Mouse (Mus musculus) myocyte (in vitro differentiated cells): Measurements from ENCODE around the gene Tent4b.

Experiments used
- CEBPB ChIP-seq: IDR thresholded peaks from 2 replicates; pipeline ENCODE4 v1.6.1; 2011; ENCODE audit warnings: mild to moderate bottlenecking, moderate library complexity; ENCODE audit not compliant: poor library complexity, insufficient read depth, severe bottlenecking
- E2F4 ChIP-seq: IDR thresholded peaks from one replicate; pipeline ENCODE4 v1.6.1; 2011; ENCODE audit warnings: mild to moderate bottlenecking, control low read depth, moderate library complexity; ENCODE audit not compliant: insufficient read depth
- MAX ChIP-seq: IDR thresholded peaks from one replicate; pipeline ENCODE4 v1.6.1; 2011; ENCODE audit warnings: low read depth, mild to moderate bottlenecking, control low read depth
- MYOD1 ChIP-seq, 3 experiments: IDR thresholded peaks; one replicate each; pipeline ENCODE4 v1.6.1; 2011; ENCODE audit warnings: control low read depth in 2 of 3, low read depth in 2 of 3, mild to moderate bottlenecking in 2 of 3, moderate library complexity in 1 of 3; ENCODE audit not compliant: insufficient read length in 2 of 3, control insufficient read depth in 1 of 3
- MYOG ChIP-seq, 3 experiments: IDR thresholded peaks; one replicate each; pipeline ENCODE4 v1.6.1; 2011; ENCODE audit warnings: control low read depth in 2 of 3, low read depth in 2 of 3, mild to moderate bottlenecking in 2 of 3; ENCODE audit not compliant: insufficient read length in 2 of 3, control insufficient read depth in 1 of 3, insufficient read depth in 1 of 3
- POLR2A ChIP-seq: IDR thresholded peaks from one replicate; pipeline ENCODE4 v1.6.1; 2011; ENCODE audit warnings: low read depth, mild to moderate bottlenecking, control low read depth, moderate library complexity; ENCODE audit not compliant: insufficient read length
- POLR2AphosphoS2 ChIP-seq: IDR thresholded peaks from one replicate; pipeline ENCODE4 v1.6.1; 2011; ENCODE audit warnings: low read depth, control low read depth; ENCODE audit not compliant: insufficient read length
- REST ChIP-seq: IDR thresholded peaks from one replicate; pipeline ENCODE4 v1.6.1; 2011; ENCODE audit warnings: mild to moderate bottlenecking, control low read depth, moderate library complexity; ENCODE audit not compliant: insufficient read depth, insufficient read length
- SRF ChIP-seq: IDR thresholded peaks from one replicate; pipeline ENCODE4 v1.6.1; 2011; ENCODE audit warnings: low read depth; ENCODE audit not compliant: control insufficient read depth, insufficient read length
- TCF12 ChIP-seq: IDR thresholded peaks from one replicate; pipeline ENCODE4 v1.6.1; 2011; ENCODE audit warnings: mild to moderate bottlenecking, control low read depth; ENCODE audit not compliant: poor library complexity, insufficient read depth, severe bottlenecking
- TCF3 ChIP-seq: IDR thresholded peaks from one replicate; pipeline ENCODE4 v1.6.1; 2011; ENCODE audit warnings: low read depth, control low read depth; ENCODE audit not compliant: insufficient read length
- USF1 ChIP-seq: IDR thresholded peaks from one replicate; pipeline ENCODE4 v1.6.1; 2011; ENCODE audit warnings: low read depth, mild to moderate bottlenecking, control low read depth, moderate library complexity

GRCm38 (mm10) chr8:88236666-88237065 is 37.7 kb downstream of the Tent4b start:
- no peak for TF ChIP-seq POLR2A
- no peak for TF ChIP-seq MAX
- TF ChIP-seq POLR2AphosphoS2: no peak
- no peak for TF ChIP-seq SRF
- no peak for TF ChIP-seq REST
- TF ChIP-seq MYOG (IDR thresholded peaks at IDR 0.05; ENCODE audit: control insufficient read depth in 1 of 3, insufficient read depth in 1 of 3, insufficient read length in 2 of 3, low read depth in 2 of 3): no peak
- no peak for TF ChIP-seq MYOD1 (IDR thresholded peaks at IDR 0.05; ENCODE audit: control insufficient read depth in 1 of 3, insufficient read length in 2 of 3, low read depth in 2 of 3)
- no peak for TF ChIP-seq USF1
- TF ChIP-seq E2F4: no peak
- no peak for TF ChIP-seq TCF3
- TF ChIP-seq CEBPB: no peak
- no peak for TF ChIP-seq TCF12
